Mouse (Mus musculus) MEL (cell line): ENCODE results near the gene Gabbr2. TPM values are rescaled to one million over a fixed set of nuclear protein-coding genes. Genes with fewer than 3 reads are reported as not detected.
A peak's percentile ranks its signal among the peaks of the same experiment; 100 is the strongest.

Source experiments
- DNase-seq: peaks from one replicate; pipeline ENCODE4 v3.0.0; 2011; ENCODE audit warnings: low read depth, low spot score
- H3K27ac ChIP-seq: 2 replicates; pipeline ENCODE4 v1.5.1; 2012; ENCODE audit warnings: low read depth, mild to moderate bottlenecking, control low read depth, low read length, moderate library complexity; ENCODE audit not compliant: control insufficient read depth
- H3K27me3 ChIP-seq, 2 experiments: fragments of 150-350 bp in 1 of 2; sonication (generic) in 1 of 2; 2 replicates each; pipeline ENCODE4 v1.6.1; 2012; ENCODE audit warnings: low read length in 2 of 2, mild to moderate bottlenecking in 2 of 2, improper control_type of control experiment in 1 of 2, moderate library complexity in 1 of 2; ENCODE audit not compliant: insufficient read depth in 2 of 2, control insufficient read depth in 1 of 2
- H3K36me3 ChIP-seq, 2 experiments: 2 replicates each; pipeline ENCODE4 v1.6.1; 2012 to 2014; ENCODE audit warnings: low read length in 2 of 2, improper control_type of control experiment in 1 of 2, inconsistent platforms in 1 of 2, mild to moderate bottlenecking in 1 of 2; ENCODE audit not compliant: insufficient read depth in 2 of 2, control insufficient read depth in 1 of 2
- H3K4me1 ChIP-seq, 2 experiments: fragments of 150-350 bp in 1 of 2; sonication (generic) in 1 of 2; 2 replicates each; pipeline ENCODE4 v1.6.1; 2012; ENCODE audit warnings: low read length in 2 of 2, improper control_type of control experiment in 1 of 2, mild to moderate bottlenecking in 1 of 2; ENCODE audit not compliant: insufficient read depth in 2 of 2, control insufficient read depth in 1 of 2
- H3K4me3 ChIP-seq, 2 experiments: fragments of 150-350 bp in 1 of 2; sonication (generic) in 1 of 2; 2 replicates each; pipeline ENCODE4 v1.5.1; 2012; ENCODE audit warnings: low read depth in 2 of 2, low read length in 2 of 2, mild to moderate bottlenecking in 2 of 2, moderate library complexity in 2 of 2, control low read depth in 1 of 2, improper control_type of control experiment in 1 of 2; ENCODE audit not compliant: control insufficient read depth in 1 of 2, insufficient read depth in 1 of 2
- H3K79me2 ChIP-seq: 2 replicates; pipeline ENCODE4 v1.6.1; 2012; ENCODE audit warnings: mild to moderate bottlenecking, low read length, moderate library complexity; ENCODE audit not compliant: control insufficient read depth, poor library complexity, insufficient read depth
- H3K9ac ChIP-seq: 2 replicates; pipeline ENCODE4 v1.6.1; 2012; ENCODE audit warnings: low read depth, mild to moderate bottlenecking, control low read depth, low read length, moderate library complexity; ENCODE audit not compliant: control insufficient read depth, poor library complexity, severe bottlenecking
- H3K9me3 ChIP-seq: fragments of 150-350 bp; sonication (generic); replicated peaks from 2 replicates; pipeline ENCODE4 v1.6.1; 2012; ENCODE audit warnings: mild to moderate bottlenecking, low read length, improper control_type of control experiment, moderate library complexity; ENCODE audit not compliant: insufficient read depth
- BHLHE40 ChIP-seq: IDR thresholded peaks from 2 replicates; pipeline ENCODE4 v1.6.1; 2012; ENCODE audit warnings: low read depth, mild to moderate bottlenecking, inconsistent platforms, low read length, improper control_type of control experiment, borderline replicate concordance
- CTCF ChIP-seq, 3 experiments: IDR thresholded peaks in 2 of 3; conservative IDR thresholded peaks in 1 of 3; 2 replicates each; pipeline ENCODE4 v1.5.1; 2011 to 2012; ENCODE audit warnings: low read length in 3 of 3, low read depth in 2 of 3, mild to moderate bottlenecking in 2 of 3, improper control_type of control experiment in 1 of 3, inconsistent platforms in 1 of 3, mixed read lengths in 1 of 3, moderate library complexity in 1 of 3; ENCODE audit not compliant: control insufficient read depth in 1 of 3, insufficient read depth in 1 of 3, poor library complexity in 1 of 3, severe bottlenecking in 1 of 3
- ELF1 ChIP-seq: IDR thresholded peaks from 2 replicates; pipeline ENCODE4 v1.6.1; 2014; ENCODE audit warnings: low read depth, mild to moderate bottlenecking, inconsistent platforms, low read length, improper control_type of control experiment, moderate library complexity
- HCFC1 ChIP-seq: IDR thresholded peaks from 2 replicates; pipeline ENCODE4 v1.6.1; 2012; ENCODE audit warnings: low read depth, mild to moderate bottlenecking, inconsistent platforms, low read length, improper control_type of control experiment, moderate library complexity
- KAT2A ChIP-seq: conservative IDR thresholded peaks from 2 replicates; pipeline ENCODE4 v1.6.1; 2012; ENCODE audit warnings: low read depth, low read length, improper control_type of control experiment, inconsistent platforms
- MAX ChIP-seq: IDR thresholded peaks from 2 replicates; pipeline ENCODE4 v1.6.1; 2011; ENCODE audit warnings: low read length, improper control_type of control experiment
- MAZ ChIP-seq: IDR thresholded peaks from 2 replicates; pipeline ENCODE4 v1.6.1; 2012; ENCODE audit warnings: low read depth, mild to moderate bottlenecking, inconsistent platforms, low read length, improper control_type of control experiment
- MEF2A ChIP-seq: IDR thresholded peaks from 2 replicates; pipeline ENCODE4 v1.6.1; 2014; ENCODE audit warnings: low read depth, mild to moderate bottlenecking, inconsistent platforms, low read length, improper control_type of control experiment; ENCODE audit not compliant: poor library complexity, insufficient replicate concordance, severe bottlenecking; ENCODE audit errors: extremely low read depth
- MXI1 ChIP-seq: IDR thresholded peaks from 2 replicates; pipeline ENCODE4 v1.6.1; 2011; ENCODE audit warnings: mild to moderate bottlenecking, low read depth, low read length, improper control_type of control experiment
- MYC ChIP-seq: IDR thresholded peaks from 2 replicates; pipeline ENCODE4 v1.6.1; 2011; ENCODE audit warnings: low read depth, mild to moderate bottlenecking, low read length, improper control_type of control experiment, moderate library complexity
- NELFE ChIP-seq: IDR thresholded peaks from 2 replicates; pipeline ENCODE4 v1.6.1; 2011; ENCODE audit warnings: low read depth, low read length, improper control_type of control experiment
- POLR2A ChIP-seq, 2 experiments: IDR thresholded peaks; 2 replicates each; pipeline ENCODE4 v1.6.1; 2011 to 2012; ENCODE audit warnings: low read length in 2 of 2, mild to moderate bottlenecking in 2 of 2, control low read depth in 1 of 2, improper control_type of control experiment in 1 of 2, low read depth in 1 of 2, moderate library complexity in 1 of 2; ENCODE audit not compliant: control insufficient read depth in 1 of 2, insufficient read depth in 1 of 2, poor library complexity in 1 of 2
- POLR2AphosphoS2 ChIP-seq: IDR thresholded peaks from 2 replicates; pipeline ENCODE4 v1.6.1; 2011; ENCODE audit warnings: low read length, improper control_type of control experiment
- RAD21 ChIP-seq: IDR thresholded peaks from 2 replicates; pipeline ENCODE4 v1.6.1; 2011; ENCODE audit warnings: mild to moderate bottlenecking, low read depth, low read length, improper control_type of control experiment
- SIN3A ChIP-seq: IDR thresholded peaks from 2 replicates; pipeline ENCODE4 v1.6.1; 2012; ENCODE audit warnings: low read length, improper control_type of control experiment, inconsistent platforms
- SMC3 ChIP-seq: IDR thresholded peaks from 2 replicates; pipeline ENCODE4 v1.6.1; 2011; ENCODE audit warnings: low read depth, low read length, improper control_type of control experiment
- TAL1 ChIP-seq: IDR thresholded peaks from 2 replicates; pipeline ENCODE4 v1.6.1; 2012; ENCODE audit warnings: mild to moderate bottlenecking, inconsistent platforms, low read length, moderate library complexity, mixed read lengths
- TBP ChIP-seq: IDR thresholded peaks from 2 replicates; pipeline ENCODE4 v1.8.0; 2011; ENCODE audit warnings: low read depth, low read length, improper control_type of control experiment
- TCF12 ChIP-seq: IDR thresholded peaks from 2 replicates; pipeline ENCODE4 v1.6.1; 2014; ENCODE audit warnings: low read depth, mild to moderate bottlenecking, inconsistent platforms, low read length, improper control_type of control experiment, moderate library complexity
- UBTF ChIP-seq: IDR thresholded peaks from 2 replicates; pipeline ENCODE4 v1.6.1; 2012; ENCODE audit warnings: low read depth, mild to moderate bottlenecking, inconsistent platforms, low read length, improper control_type of control experiment, moderate library complexity, borderline replicate concordance; ENCODE audit not compliant: insufficient read depth
- USF1 ChIP-seq: IDR thresholded peaks from 2 replicates; pipeline ENCODE4 v1.6.1; 2014; ENCODE audit warnings: low read depth, mild to moderate bottlenecking, inconsistent platforms, low read length, improper control_type of control experiment, moderate library complexity
- polyA plus RNA-seq, 2 experiments: library from polyadenylated mRNA; stranded (reverse) in 1 of 2; unstranded in 1 of 2; fragments of >175 nt in 1 of 2; fragments of >200 nt in 1 of 2; gene quantifications; 2 replicates each; pipeline versions ENCODE4 v1.2.1 to v1.2.4; 2012; ENCODE audit warnings: low replicate concordance in 2 of 2, low read depth in 1 of 2; ENCODE audit not compliant: insufficient read length in 2 of 2, insufficient read depth in 1 of 2, missing spikeins in 1 of 2
- total RNA-seq: library from RNA; depleted of rRNA; stranded (reverse); fragments of 300-350 nt; gene quantifications from 2 replicates; pipeline ENCODE4 v1.2.3, GENCODE M21; 2012

Gabbr2 gene
- total and polyA plus RNA-seq, 3 experiments, result not detected

- H3K4me1 ChIP-seq, result peaks cover 0 to 16% of the 10 kb centered on the region in 2 experiments; a peak in 2 of 4 replicates
- H3K27ac ChIP-seq, result no peak overlapping the region
- TF ChIP-seq RAD21 (no peak), TAL1 (0 out of 2 replicates have a peak, but pooled peaks have one; percentile 14)
- no peaks in the 10 kb centered on the region for H3K9me3 ChIP-seq
- DNase-seq, result peak; percentile 66
- H3K9ac ChIP-seq, result peak overlapping the region; percentile 69
- no peaks in the 10 kb centered on the region for H3K27me3 ChIP-seq
- H3K36me3 ChIP-seq, result no peaks in the 10 kb centered on the region
- H3K79me2 ChIP-seq, result no peaks in the 10 kb centered on the region; the same call in 1 of the 2 replicates
- peak overlapping the region; percentile 69 to 83 for H3K4me3 ChIP-seq
Measured at GRCm38 (mm10) chr4:46620946-46621345, 370.7 kb downstream of the Gabbr2 start.

DNA sequence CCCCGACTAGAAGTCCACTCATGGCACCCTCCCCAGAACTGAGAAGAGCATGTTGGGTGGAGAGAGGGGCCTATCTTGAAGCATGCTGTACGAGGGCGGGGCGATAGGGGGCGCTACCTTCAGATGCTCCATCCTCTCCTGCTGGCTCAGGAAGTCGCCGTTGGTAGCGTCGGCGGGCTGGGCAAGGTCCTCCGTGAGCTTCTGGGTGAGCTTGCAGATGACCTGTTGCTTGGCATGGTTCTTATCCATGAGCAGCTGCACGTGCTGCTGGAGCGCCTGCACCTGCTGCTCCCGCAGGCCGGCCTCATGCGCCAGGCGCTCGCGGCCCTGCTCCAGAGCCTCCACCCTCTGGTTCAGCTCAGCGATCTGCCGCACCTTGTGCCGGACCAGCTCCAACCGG, 371.3 kb downstream of the Gabbr2 start:
- Histone ChIP-seq H3K36me3 (no peaks in the 10 kb centered on the region), H3K9me3 (no peaks in the 10 kb centered on the region), H3K79me2 (no peaks in the 10 kb centered on the region; the same call in 1 of the 2 replicates), H3K9ac (peak overlapping the region; percentile 69), H3K27ac (0 out of 2 replicates have a peak overlapping the region, but pooled peaks have one; percentile 1), H3K27me3 (no peaks in the 10 kb centered on the region), H3K4me1 (peaks cover 0 to 16% of the 10 kb centered on the region in 2 experiments; a peak in 2 of 4 replicates), H3K4me3 (peak overlapping the region; percentile 69 to 83)
- TF ChIP-seq POLR2AphosphoS2 (no peak), MYC (peak; percentile 88), ELF1 (peak; percentile 38; the same call in 1 of the 2 replicates), MAZ (peak; percentile 46; the same call in 1 of the 2 replicates), USF1 (0 out of 2 replicates have a peak, but pooled peaks have one; percentile 16), BHLHE40 (peak; percentile 63; the same call in 1 of the 2 replicates), MAX (peak; percentile 46; the same call in 1 of the 2 replicates), POLR2A (IDR thresholded peaks at IDR 0.05; ENCODE audit: control insufficient read depth in 1 of 2, insufficient read depth in 1 of 2, low read depth in 1 of 2, low read length in 2 of 2, poor library complexity in 1 of 2) (peak; percentile 51 to 56; a peak in 2 of 4 replicates), TAL1 (no peak), KAT2A (no peak), NELFE (peak; percentile 29), TCF12 (0 out of 2 replicates have a peak, but pooled peaks have one; percentile 21), MXI1 (peak; percentile 48; the same call in 1 of the 2 replicates), SMC3 (peak; percentile 20; the same call in 1 of the 2 replicates), HCFC1 (peak; percentile 60), SIN3A (peak; percentile 56; the same call in 1 of the 2 replicates), UBTF (0 out of 2 replicates have a peak, but pooled peaks have one; percentile 52), CTCF (IDR thresholded peaks at IDR 0.05 in 2 of 3, conservative IDR thresholded peaks at IDR 0.05 in 1 of 3; ENCODE audit: control insufficient read depth in 1 of 3, insufficient read depth in 1 of 3, low read depth in 2 of 3, low read length in 3 of 3, poor library complexity in 1 of 3, severe bottlenecking in 1 of 3) (peak; percentile 82 to 93 (median 86)), MEF2A (no peak), TBP (no peak)
- peak; percentile 92 for DNase-seq
